Comparison of ENCODE assay signal across 7 mouse cellular contexts in genomic region chr5:92841474-92841873, GRCm38 (mm10).
DNase-seq lines count a peak whose midpoint lies in the region; ATAC-seq and TF ChIP-seq lines count a peak whose summit lies in the region.

No protein-coding gene starts in this region.

- peaks cover 11% of the 10 kb centered on the region for H3K4me1 ChIP-seq in neural tube, embryonic 11.5 days (ENCODE audit: control insufficient read depth, insufficient read depth, low read length)
- peaks cover 54% of the 10 kb centered on the region for H3K4me1 ChIP-seq in heart, embryonic 13.5 days
- H3K4me1 ChIP-seq in stomach, embryonic 15.5 days, result peaks cover 25% of the 10 kb centered on the region
- no peaks in the 10 kb centered on the region for H3K4me1 ChIP-seq in thymus, adult 2 months (replicated peaks; ENCODE audit: control insufficient read depth, insufficient read depth, low read length)

- H3K27ac ChIP-seq in neural tube, embryonic 11.5 days (ENCODE audit: low read depth, low read length), result no peak overlapping the region
- H3K27ac ChIP-seq in heart, embryonic 13.5 days (replicated peaks), result peak overlapping the region; percentile 46
- H3K27ac ChIP-seq in stomach, embryonic 15.5 days, result peak overlapping the region; percentile 57; the same call in 1 of the 2 replicates
- H3K27ac ChIP-seq in thymus, adult 2 months (ENCODE audit: control insufficient read depth, insufficient read depth, low read length), result no peak overlapping the region

- no peak for TF ChIP-seq POLR2A in thymus, adult 2 months (IDR thresholded peaks at IDR 0.05; ENCODE audit: control insufficient read depth, extremely low read depth, insufficient read depth, low read length, poor library complexity)

- no peak for ATAC-seq in neural tube, embryonic 11.5 days (ENCODE audit: insufficient read depth, low FRiP score, low TSS enrichment)
- ATAC-seq in heart, embryonic 13.5 days (ENCODE audit: extremely low read depth, insufficient number of reproducible peaks, low FRiP score, low TSS enrichment), result no peak
- ATAC-seq in stomach, embryonic 15.5 days (ENCODE audit: insufficient read depth, low FRiP score, low read depth), result peak; percentile 80

- no peaks in the 10 kb centered on the region for H3K9me3 ChIP-seq in neural tube, embryonic 11.5 days (ENCODE audit: control insufficient read depth, low read length)
- H3K9me3 ChIP-seq in heart, embryonic 13.5 days, result no peaks in the 10 kb centered on the region
- no peaks in the 10 kb centered on the region for H3K9me3 ChIP-seq in stomach, embryonic 15.5 days

- no peaks in the 10 kb centered on the region for H3K36me3 ChIP-seq in neural tube, embryonic 11.5 days (ENCODE audit: control insufficient read depth, insufficient read depth, low read length)
- H3K36me3 ChIP-seq in heart, embryonic 13.5 days, result peaks cover 10% of the 10 kb centered on the region; the same call in 1 of the 2 replicates
- no peaks in the 10 kb centered on the region for H3K36me3 ChIP-seq in stomach, embryonic 15.5 days
- H3K36me3 ChIP-seq in thymus, adult 2 months (ENCODE audit: control insufficient read depth, insufficient read depth, low read length), result no peaks in the 10 kb centered on the region

- H3K9ac ChIP-seq in neural tube, embryonic 11.5 days (ENCODE audit: low read length), result no peak overlapping the region
- no peak overlapping the region for H3K9ac ChIP-seq in heart, embryonic 13.5 days
- H3K9ac ChIP-seq in stomach, embryonic 15.5 days, result no peak overlapping the region

- no peak for TF ChIP-seq CTCF in thymus, adult 2 months (IDR thresholded peaks at IDR 0.05; ENCODE audit: borderline replicate concordance, control insufficient read depth, extremely low read depth, insufficient read depth, low read length, poor library complexity)

- 52% methylated on average over 5 of the region's 5 CpGs for WGBS in neural tube, embryonic 11.5 days
- WGBS in heart, embryonic 13.5 days, result 64% methylated on average over 5 of the region's 5 CpGs
- WGBS in stomach, embryonic 15.5 days, result 31% methylated on average over 5 of the region's 5 CpGs
- 90% methylated on average over 5 of the region's 5 CpGs for WGBS in thymus, adult 2 months

- no peaks in the 10 kb centered on the region for H3K27me3 ChIP-seq in neural tube, embryonic 11.5 days (ENCODE audit: control insufficient read depth, insufficient read depth, low read length)
- H3K27me3 ChIP-seq in heart, embryonic 13.5 days (replicated peaks), result no peaks in the 10 kb centered on the region
- no peaks in the 10 kb centered on the region for H3K27me3 ChIP-seq in stomach, embryonic 15.5 days (replicated peaks)
- no peaks in the 10 kb centered on the region for H3K27me3 ChIP-seq in thymus, adult 2 months (ENCODE audit: control insufficient read depth, insufficient read depth, low read length)

- no peak overlapping the region for H3K4me3 ChIP-seq in neural tube, embryonic 11.5 days (ENCODE audit: low read depth, low read length)
- H3K4me3 ChIP-seq in heart, embryonic 13.5 days, result no peak overlapping the region
- no peak overlapping the region for H3K4me3 ChIP-seq in stomach, embryonic 15.5 days (replicated peaks)
- no peak overlapping the region for H3K4me3 ChIP-seq in thymus, adult 2 months (ENCODE audit: control insufficient read depth, insufficient read depth, low read length)

- peak; percentile 28 for DNase-seq in neural tube, embryonic 11.5 days (ENCODE audit: low spot score)
- DNase-seq in neural tube, embryonic 10.5 days (ENCODE audit: extremely low spot score, low spot score), result no peak
- DNase-seq in kidney, postnatal 36 days, result peak; percentile 48 to 71
- no peak for DNase-seq in thymus, adult 2 months
- DNase-seq in gastrocnemius, adult 8-10 months (ENCODE audit: low spot score in 2 of 2), result no peak

- H3K4me2 ChIP-seq in neural tube, embryonic 11.5 days (ENCODE audit: low read depth), result no peak overlapping the region
- no peak overlapping the region for H3K4me2 ChIP-seq in heart, embryonic 13.5 days
- no peak overlapping the region for H3K4me2 ChIP-seq in stomach, embryonic 15.5 days

Comparison
In these comparisons a context has a peak if more than half of its experiments do, and no peak if none do; other contexts are left out.
1. DNase-seq: peak in neural tube, embryonic 11.5 days (single experiment) and kidney, postnatal 36 days (2 of 2); none in neural tube, embryonic 10.5 days (single experiment), thymus, adult 2 months (single experiment) and gastrocnemius, adult 8-10 months (0 of 2).
2. H3K27ac ChIP-seq: peak in heart, embryonic 13.5 days (single experiment) and stomach, embryonic 15.5 days (single experiment); none in neural tube, embryonic 11.5 days (single experiment) and thymus, adult 2 months (single experiment).